In the genomic region with DNA sequence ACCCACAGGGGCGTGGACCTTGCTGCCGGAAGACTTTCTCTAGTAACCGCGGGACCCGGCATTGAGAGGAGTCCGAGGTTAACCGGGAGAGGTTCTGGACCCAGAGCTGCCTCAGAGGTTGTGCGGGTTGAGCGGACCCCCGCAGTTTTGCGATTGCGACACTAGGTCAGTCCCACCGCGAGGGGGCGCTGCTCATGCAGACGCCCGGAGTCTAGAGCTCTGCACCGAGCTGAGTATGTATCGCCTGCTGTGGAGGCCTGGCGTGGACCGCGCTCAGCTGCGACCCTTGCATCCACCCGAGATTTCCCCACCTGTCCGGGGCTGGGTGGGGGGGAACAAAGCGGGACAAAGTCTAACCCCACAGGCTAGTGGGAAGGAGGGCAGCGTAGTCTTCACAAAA, we compare ENCODE assay signal across 7 mouse cellular contexts. TPM values are rescaled to one million over a fixed set of nuclear protein-coding genes. Genes with fewer than 3 reads are reported as not detected.
DNase-seq lines count a peak whose midpoint lies in the region; TF ChIP-seq lines count a peak whose summit lies in the region.

No protein-coding gene starts in this region.

- peaks cover 64% of the 10 kb centered on the region for H3K27me3 ChIP-seq in midbrain, embryonic 10.5 days (ENCODE audit: low read depth, poor library complexity, severe bottlenecking)
- peaks cover 16% of the 10 kb centered on the region for H3K27me3 ChIP-seq in small intestine, adult 2 months (ENCODE audit: control insufficient read depth, insufficient read depth, low read length)

- no peaks in the 10 kb centered on the region for H3K9me3 ChIP-seq in midbrain, embryonic 10.5 days (replicated peaks)

- intact Hi-C loops in gastrocnemius, postnatal 14 days (cut with DNase I; ENCODE audit: low total_unique reads), result loop anchor here (5.0 kb wide), 1 partner anchor 41 kb away; no protein-coding TSS in a partner anchor
- intact Hi-C loops in left cerebral cortex, postnatal 4 days (cut with DNase I), result no loop called here

- peak overlapping the region; percentile 80 for H3K27ac ChIP-seq in midbrain, embryonic 10.5 days (replicated peaks)
- no peak overlapping the region for H3K27ac ChIP-seq in small intestine, adult 2 months (ENCODE audit: insufficient read depth, low read depth, low read length)

- WGBS in midbrain, embryonic 10.5 days, result 2% methylated on average over 27 of the region's 27 CpGs
- 1% methylated on average over 27 of the region's 27 CpGs for WGBS in small intestine, adult 2 months

- TF ChIP-seq POLR2A in small intestine, adult 2 months (IDR thresholded peaks at IDR 0.05; ENCODE audit: low read depth, low read length), result no peak

- DNase-seq in adrenal gland, adult 8-10 months, result peak; percentile 26
- peak; percentile 88 for DNase-seq in embryo, embryonic 10 days (ENCODE audit: low spot score)
- DNase-seq in gastrocnemius, postnatal 14 days, result peak; percentile 74
- peak; percentile 75 for DNase-seq in hindlimb bud, embryonic 11.5 days (ENCODE audit: extremely low spot score, low read depth, low spot score)
- DNase-seq in left cerebral cortex, postnatal 4 days, result peak; percentile 85
- peak; percentile 87 for DNase-seq in midbrain, embryonic 10.5 days (ENCODE audit: low spot score)

- no peaks in the 10 kb centered on the region for H3K36me3 ChIP-seq in midbrain, embryonic 10.5 days
- H3K36me3 ChIP-seq in small intestine, adult 2 months (ENCODE audit: control insufficient read depth, insufficient read depth, low read length), result no peaks in the 10 kb centered on the region

- peaks cover 16% of the 10 kb centered on the region for H3K4me1 ChIP-seq in midbrain, embryonic 10.5 days
- H3K4me1 ChIP-seq in small intestine, adult 2 months (ENCODE audit: control insufficient read depth, insufficient read depth, insufficient read length, low read length), result no peaks in the 10 kb centered on the region; the same call in 1 of the 2 replicates

- peak; percentile 91 for TF ChIP-seq CTCF in small intestine, adult 2 months (IDR thresholded peaks at IDR 0.05; ENCODE audit: extremely low read depth, insufficient read length, insufficient replicate concordance, low read depth, low read length)

- peak overlapping the region; percentile 56 for H3K4me3 ChIP-seq in midbrain, embryonic 10.5 days
- peak overlapping the region; percentile 40 for H3K4me3 ChIP-seq in small intestine, adult 2 months (ENCODE audit: low read depth, low read length)

RNA-seq across cellular contexts. Expression of a gene that starts 22.4 kb away (rescaled TPM):
- total RNA-seq in adrenal gland, adult 8-10 months (2022), result 10 to 100 TPM in 2 of 4 experiments, 1 to 10 TPM in 2; 3.9 to 12.9 (median 9.3) TPM
- total RNA-seq in gastrocnemius, postnatal 14 days (2021), result 10 to 100 TPM; 34.7 to 37.9 TPM
- 1 to 10 TPM; 1.0 to 2.2 TPM for total RNA-seq in left cerebral cortex, postnatal 4 days (2021)
- polyA plus RNA-seq in midbrain, embryonic 10.5 days (2016; fragmentation: Nextera tagmentation; extraction: Ambion mirVana), result 1.1 and 1.2 TPM in 2 replicates
- polyA plus RNA-seq in small intestine, adult 2 months (2012; rRNA removed), result 35.1 and 45.3 TPM in 2 replicates

RNA-seq across cellular contexts. Expression of a gene that starts 23.2 kb away (rescaled TPM):
- total RNA-seq in adrenal gland, adult 8-10 months (2022), result 1 to 10 TPM in 2 of 4 experiments, under 1 TPM in 2; 0.52 to 2.2 (median 1.1) TPM
- 1 to 10 TPM; 3.2 to 4.0 TPM for total RNA-seq in gastrocnemius, postnatal 14 days (2021)
- under 1 TPM in 1 of 2 experiments, not detected in 1; 0.14 TPM for total RNA-seq in left cerebral cortex, postnatal 4 days (2021)
- 0.15 TPM in 1 of 2 replicates, not detected in the other for polyA plus RNA-seq in midbrain, embryonic 10.5 days (2016; fragmentation: Nextera tagmentation; extraction: Ambion mirVana)
- 0.08 and 0.30 TPM in 2 replicates for polyA plus RNA-seq in small intestine, adult 2 months (2012; rRNA removed)

RNA-seq across cellular contexts. Expression of a gene that starts 29.8 kb away (rescaled TPM):
- 100 to 1,000 TPM; 116 to 131 (median 124) TPM for total RNA-seq in adrenal gland, adult 8-10 months (2022)
- 10 to 100 TPM; 59.8 to 78.3 TPM for total RNA-seq in gastrocnemius, postnatal 14 days (2021)
- total RNA-seq in left cerebral cortex, postnatal 4 days (2021), result 10 to 100 TPM; 42.1 to 43.3 TPM
- 87.0 and 89.3 TPM in 2 replicates for polyA plus RNA-seq in midbrain, embryonic 10.5 days (2016; fragmentation: Nextera tagmentation; extraction: Ambion mirVana)
- polyA plus RNA-seq in small intestine, adult 2 months (2012; rRNA removed), result 143 and 197 TPM in 2 replicates

RNA-seq across cellular contexts. Expression of a gene that starts 60.0 kb away (rescaled TPM):
- total RNA-seq in adrenal gland, adult 8-10 months (2022), result 10 to 100 TPM; 19.8 to 26.6 (median 23.7) TPM
- total RNA-seq in gastrocnemius, postnatal 14 days (2021), result 1 to 10 TPM; 3.0 to 4.8 TPM
- 10 to 100 TPM in 1 of 2 experiments, 1 to 10 TPM in 1; 9.2 to 11.0 TPM for total RNA-seq in left cerebral cortex, postnatal 4 days (2021)
- polyA plus RNA-seq in midbrain, embryonic 10.5 days (2016; fragmentation: Nextera tagmentation; extraction: Ambion mirVana), result 12.7 and 13.5 TPM in 2 replicates
- 34.9 and 46.1 TPM in 2 replicates for polyA plus RNA-seq in small intestine, adult 2 months (2012; rRNA removed)

Comparison
In these comparisons a context has a peak if more than half of its experiments do, and no peak if none do; other contexts are left out.
1. DNase-seq: peak in every context shown above with its lines; median percentile 88 in embryo, embryonic 10 days; 87 in midbrain, embryonic 10.5 days; 85 in left cerebral cortex, postnatal 4 days; 75 in hindlimb bud, embryonic 11.5 days; 74 in gastrocnemius, postnatal 14 days; 26 in adrenal gland, adult 8-10 months.